9 mouse cellular contexts compared by ENCODE assay signal in the genomic region with DNA sequence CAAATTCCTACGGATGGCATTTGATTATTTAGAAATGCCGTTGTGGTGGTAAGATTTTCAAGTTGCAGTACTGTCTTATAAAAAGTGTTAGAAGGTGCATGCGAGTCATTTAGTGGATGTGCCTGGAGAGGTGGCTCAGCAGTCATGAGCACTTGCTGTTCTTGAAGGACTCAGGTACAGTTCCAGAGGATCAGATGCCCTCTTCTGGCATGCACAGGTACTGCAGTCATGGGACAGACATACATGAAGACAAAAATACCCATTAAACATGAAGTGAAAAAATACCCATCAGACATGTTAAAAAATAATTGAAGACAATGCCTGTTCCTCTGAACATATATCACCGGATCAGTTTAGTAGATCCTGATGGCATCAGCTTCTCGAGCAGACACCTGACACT. TPM values are rescaled to one million over a fixed set of nuclear protein-coding genes. Genes with fewer than 3 reads are reported as not detected.
DNase-seq lines count a peak whose midpoint lies in the region; ATAC-seq lines count a peak whose summit lies in the region.
"Had no signal": no experiment of that assay in that cellular context is flagged by ENCODE, and none has a peak within 500 bp of the region (broad histone marks: within the 10 kb centered on the region; RNA-seq: fewer than 3 reads in every experiment).

No protein-coding gene starts in this region.

- no peaks in the 10 kb centered on the region for H3K9me3 ChIP-seq in hindbrain, embryonic 11.5 days (ENCODE audit: control insufficient read depth, low read length)
- no peaks in the 10 kb centered on the region for H3K9me3 ChIP-seq in hindbrain, embryonic 16.5 days (ENCODE audit: control insufficient read depth, low read length)
- H3K9me3 ChIP-seq in embryonic facial prominence, embryonic 10.5 days = no peaks in the 10 kb centered on the region
- H3K9me3 ChIP-seq: limb, embryonic 15.5 days had no signal

- H3K4me3 ChIP-seq in hindbrain, embryonic 11.5 days (ENCODE audit: low read depth, low read length) = no peak overlapping the region
- no peak overlapping the region for H3K4me3 ChIP-seq in hindbrain, embryonic 16.5 days (ENCODE audit: low read length)
- no peak overlapping the region for H3K4me3 ChIP-seq in embryonic facial prominence, embryonic 10.5 days
- H3K4me3 ChIP-seq: limb, embryonic 15.5 days had no signal

- H3K4me1 ChIP-seq in hindbrain, embryonic 11.5 days (replicated peaks; ENCODE audit: control insufficient read depth, insufficient read depth, low read length) = no peaks in the 10 kb centered on the region
- no peaks in the 10 kb centered on the region for H3K4me1 ChIP-seq in hindbrain, embryonic 16.5 days (ENCODE audit: control insufficient read depth, insufficient read depth, low read depth, low read length)
- H3K4me1 ChIP-seq in embryonic facial prominence, embryonic 10.5 days = no peaks in the 10 kb centered on the region
- H3K4me1 ChIP-seq: limb, embryonic 15.5 days had no signal

- intact Hi-C loops in left cerebral cortex, postnatal 4 days (cut with DNase I) = loop anchor here (10.0 kb wide), 1 partner anchor 119 kb away; a partner anchor contains a TSS

- WGBS in hindbrain, embryonic 11.5 days = 79% methylated on average over 5 of the region's 5 CpGs
- WGBS in hindbrain, embryonic 16.5 days = 82% methylated on average over 5 of the region's 5 CpGs
- WGBS in embryonic facial prominence, embryonic 10.5 days = 73% methylated on average over 5 of the region's 5 CpGs

- H3K36me3 ChIP-seq in hindbrain, embryonic 11.5 days (ENCODE audit: control insufficient read depth, insufficient read depth, low read length) = no peaks in the 10 kb centered on the region
- H3K36me3 ChIP-seq in hindbrain, embryonic 16.5 days (ENCODE audit: control insufficient read depth, insufficient read depth, low read length) = no peaks in the 10 kb centered on the region
- no peaks in the 10 kb centered on the region for H3K36me3 ChIP-seq in embryonic facial prominence, embryonic 10.5 days (replicated peaks)
- H3K36me3 ChIP-seq: limb, embryonic 15.5 days had no signal

- no peaks in the 10 kb centered on the region for H3K27me3 ChIP-seq in hindbrain, embryonic 11.5 days (ENCODE audit: control insufficient read depth, insufficient read depth, low read length)
- H3K27me3 ChIP-seq in hindbrain, embryonic 16.5 days (replicated peaks; ENCODE audit: control insufficient read depth, insufficient read depth, low read length) = no peaks in the 10 kb centered on the region
- no peaks in the 10 kb centered on the region for H3K27me3 ChIP-seq in embryonic facial prominence, embryonic 10.5 days (replicated peaks; ENCODE audit: low read depth, poor library complexity, severe bottlenecking)
- H3K27me3 ChIP-seq: limb, embryonic 15.5 days had no signal

- no peak for ATAC-seq in hindbrain, embryonic 11.5 days (ENCODE audit: low FRiP score)
- no peak for ATAC-seq in hindbrain, embryonic 16.5 days

- no peak overlapping the region for H3K4me2 ChIP-seq in hindbrain, embryonic 11.5 days (replicated peaks; ENCODE audit: low read depth, low read length)
- no peak overlapping the region for H3K4me2 ChIP-seq in hindbrain, embryonic 16.5 days (ENCODE audit: low read length)
- H3K4me2 ChIP-seq: limb, embryonic 15.5 days had no signal

- peak; percentile 42 for DNase-seq in hindbrain, embryonic 11.5 days (ENCODE audit: low spot score)
- peak; percentile 65 for DNase-seq in CD4-positive, CD25-positive, alpha-beta regulatory T cell, adult 2 months (ENCODE audit: low read depth, low spot score)
- DNase-seq in adrenal gland, adult 2 months = peak; percentile 13
- peak; percentile 36 for DNase-seq in embryonic facial prominence, embryonic 10.5 days (ENCODE audit: low spot score)
- peak; percentile 73 for DNase-seq in left cerebral cortex, postnatal 4 days
- peak; percentile 6 for DNase-seq in retina, postnatal 7 days (ENCODE audit: low read depth, low spot score)
- no peak for DNase-seq in ovary, adult 18-20 months (ENCODE audit: low spot score)

- no peak overlapping the region for H3K27ac ChIP-seq in hindbrain, embryonic 11.5 days (ENCODE audit: low read depth, low read length)
- no peak overlapping the region for H3K27ac ChIP-seq in hindbrain, embryonic 16.5 days (ENCODE audit: low read depth, low read length)
- H3K27ac ChIP-seq in embryonic facial prominence, embryonic 10.5 days (replicated peaks) = no peak overlapping the region
- H3K27ac ChIP-seq: limb, embryonic 15.5 days had no signal

- H3K9ac ChIP-seq in hindbrain, embryonic 11.5 days (ENCODE audit: low read depth, low read length) = no peak overlapping the region
- no peak overlapping the region for H3K9ac ChIP-seq in hindbrain, embryonic 16.5 days (ENCODE audit: low read depth, low read length)
- H3K9ac ChIP-seq: limb, embryonic 15.5 days had no signal

RNA-seq across cellular contexts. Expression of a gene that starts 29.7 kb away (rescaled TPM):
- polyA plus RNA-seq in hindbrain, embryonic 11.5 days (2014; fragmentation: Nextera tagmentation; extraction: Ambion mirVana) = 49.8 and 50.6 TPM in 2 replicates
- polyA plus RNA-seq in hindbrain, embryonic 16.5 days (2015; fragmentation: Nextera tagmentation; extraction: Ambion mirVana) = 98.9 and 117 TPM in 2 replicates
- total RNA-seq in adrenal gland, adult 2 months (2021) = 10 to 100 TPM; 31.9 to 43.4 TPM
- 42.1 and 47.1 TPM in 2 replicates for polyA plus RNA-seq in adrenal gland, adult 2 months (2012; rRNA removed)
- polyA plus RNA-seq in embryonic facial prominence, embryonic 10.5 days (2016; fragmentation: Nextera tagmentation; extraction: Ambion mirVana) = 23.3 and 23.9 TPM in 2 replicates
- total RNA-seq in left cerebral cortex, postnatal 4 days (2021) = 100 to 1,000 TPM; 118 to 124 TPM
